Mouse (Mus musculus) kidney, postnatal 14 days (tissue): ENCODE measurements at regions not wholly inside any gene's neighbourhood (a gene's known extent, or its start where the extent isn't known, plus 50 kb on each side); places are given as distances from the start of the nearest gene placed in this dataset.

Experiments
- DNase-seq: peaks from one replicate; pipeline ENCODE4 v3.0.0; 2022; ENCODE audit warnings: mixed read lengths

- DNase-seq = no peak
Measured at GRCm38 (mm10) chr14:115015299-115015698, 76.7 kb upstream of the Gpc5 start.

GRCm38 (mm10) chr14:115017410-115018153 is 74.4 kb upstream of the Gpc5 start:
- peak; percentile 69 for DNase-seq

GRCm38 (mm10) chr14:115028011-115028410 is 64.0 kb upstream of the Gpc5 start:
- DNase-seq = no peak

- DNase-seq = no peak
Measured at GRCm38 (mm10) chr14:115031734-115032133, 60.3 kb upstream of the Gpc5 start.

GRCm38 (mm10) chr14:115033375-115033969 is 58.5 kb upstream of the Gpc5 start:
- no peak for DNase-seq

- DNase-seq = no peak
Measured at GRCm38 (mm10) chr14:115034718-115035437, 57.1 kb upstream of the Gpc5 start.

GRCm38 (mm10) chr14:115037086-115037793 is 54.8 kb upstream of the Gpc5 start:
- DNase-seq = no peak

GRCm38 (mm10) chr14:115038788-115039187 is 53.2 kb upstream of the Gpc5 start:
- no peak for DNase-seq

GRCm38 (mm10) chr14:115039524-115039923 is 52.5 kb upstream of the Gpc5 start:
- no peak for DNase-seq

GRCm38 (mm10) chr14:115040091-115040571 is 51.9 kb upstream of the Gpc5 start:
- DNase-seq = no peak

GRCm38 (mm10) chr14:115040578-115041206 is 51.3 kb upstream of the Gpc5 start:
- peak; percentile 94 for DNase-seq

- DNase-seq = peak; percentile 53
Measured at GRCm38 (mm10) chr14:115041336-115042054, 50.5 kb upstream of the Gpc5 start.

GRCm38 (mm10) chr14:115042055-115042564 is 49.9 kb upstream of the Gpc5 start:
- DNase-seq = peak; percentile 94
